Comparison of ENCODE assay signal across 8 mouse cellular contexts in genomic region chr9:118476211-118476765, GRCm38 (mm10). TPM values are rescaled to one million over a fixed set of nuclear protein-coding genes. Genes with fewer than 3 reads are reported as not detected.
DNase-seq lines count a peak whose midpoint lies in the region; ATAC-seq and TF ChIP-seq lines count a peak whose summit lies in the region.

No protein-coding gene starts in this region.

- H3K4me3 ChIP-seq in lung, postnatal 0 days (ENCODE audit: low read depth, low read length), result peak overlapping the region; percentile 6; the same call in 1 of the 2 replicates
- peak overlapping the region; percentile 18 for H3K4me3 ChIP-seq in limb, embryonic 10.5 days
- 0 out of 2 replicates have a peak overlapping the region, but pooled peaks have one; percentile 34 for H3K4me3 ChIP-seq in stomach, postnatal 0 days (ENCODE audit: low read depth, low read length)

- ATAC-seq in CD4-positive, CD25-positive, alpha-beta regulatory T cell, adult 4 months, result no peak
- no peak for ATAC-seq in lung, postnatal 0 days
- no peak for ATAC-seq in stomach, postnatal 0 days (ENCODE audit: low FRiP score, low TSS enrichment)
- no peak for ATAC-seq in erythroid progenitor cell, adult 5-6 weeks (replicated peaks; ENCODE audit: low FRiP score, poor library complexity, severe bottlenecking)

- H3K4me2 ChIP-seq in lung, postnatal 0 days (replicated peaks; ENCODE audit: low read depth, low read length), result 0 out of 2 replicates have a peak overlapping the region, but pooled peaks have one; percentile 70
- H3K4me2 ChIP-seq in stomach, postnatal 0 days (replicated peaks; ENCODE audit: low read depth), result no peak overlapping the region

- WGBS in lung, postnatal 0 days, result 3% methylated on average over 22 of the region's 22 CpGs
- 1% methylated on average over 22 of the region's 22 CpGs for WGBS in limb, embryonic 10.5 days
- WGBS in stomach, postnatal 0 days, result 5% methylated on average over 22 of the region's 22 CpGs

- no peaks in the 10 kb centered on the region for H3K9me3 ChIP-seq in lung, postnatal 0 days (ENCODE audit: low read length)
- H3K9me3 ChIP-seq in limb, embryonic 10.5 days (replicated peaks), result no peaks in the 10 kb centered on the region
- H3K9me3 ChIP-seq in stomach, postnatal 0 days (ENCODE audit: control insufficient read depth, low read length), result no peaks in the 10 kb centered on the region

- TF ChIP-seq EP300 in lung, postnatal 0 days (IDR thresholded peaks at IDR 0.05), result no peak
- no peak for TF ChIP-seq EP300 in stomach, postnatal 0 days (optimal IDR thresholded peaks at IDR 0.05)

- no peak overlapping the region for H3K9ac ChIP-seq in lung, postnatal 0 days (replicated peaks; ENCODE audit: low read depth)
- H3K9ac ChIP-seq in stomach, postnatal 0 days (ENCODE audit: low read length), result no peak overlapping the region

- H3K4me1 ChIP-seq in lung, postnatal 0 days (ENCODE audit: insufficient read depth, low read depth, low read length), result 0 out of 2 replicates have a peak, but pooled peaks cover 2% of the 10 kb centered on the region
- H3K4me1 ChIP-seq in limb, embryonic 10.5 days, result peaks cover 37% of the 10 kb centered on the region
- H3K4me1 ChIP-seq in stomach, postnatal 0 days (replicated peaks; ENCODE audit: control insufficient read depth, insufficient read depth), result 0 out of 2 replicates have a peak, but pooled peaks cover 2% of the 10 kb centered on the region

- no peak for TF ChIP-seq CTCF in lung, postnatal 0 days (IDR thresholded peaks at IDR 0.05)
- TF ChIP-seq CTCF in stomach, postnatal 0 days (IDR thresholded peaks at IDR 0.05; ENCODE audit: low read depth), result no peak

- peaks cover 69% of the 10 kb centered on the region for H3K27me3 ChIP-seq in lung, postnatal 0 days (replicated peaks; ENCODE audit: insufficient read depth, low read length)
- H3K27me3 ChIP-seq in limb, embryonic 10.5 days (ENCODE audit: low read depth, poor library complexity, severe bottlenecking), result peaks cover 97% of the 10 kb centered on the region
- H3K27me3 ChIP-seq in stomach, postnatal 0 days (ENCODE audit: control insufficient read depth, insufficient read depth, low read length), result peaks cover 38% of the 10 kb centered on the region

- H3K36me3 ChIP-seq in lung, postnatal 0 days (ENCODE audit: insufficient read depth, low read length), result no peaks in the 10 kb centered on the region
- H3K36me3 ChIP-seq in limb, embryonic 10.5 days, result no peaks in the 10 kb centered on the region
- H3K36me3 ChIP-seq in stomach, postnatal 0 days (ENCODE audit: control insufficient read depth, insufficient read depth, low read length), result no peaks in the 10 kb centered on the region

- peak; percentile 26 for DNase-seq in CD4-positive, CD25-positive, alpha-beta regulatory T cell, adult 2 months (ENCODE audit: low read depth, low spot score)
- DNase-seq in lung, postnatal 0 days (ENCODE audit: low spot score), result no peak
- DNase-seq in lung, postnatal 10 days, result no peak
- no peak for DNase-seq in limb, embryonic 10.5 days (ENCODE audit: low spot score)
- no peak for DNase-seq in stomach, postnatal 0 days (ENCODE audit: low spot score)
- no peak for DNase-seq in urinary bladder, postnatal 4 days (ENCODE audit: low spot score in 2 of 2)

- no peak overlapping the region for H3K27ac ChIP-seq in lung, postnatal 0 days (ENCODE audit: low read length)
- no peak overlapping the region for H3K27ac ChIP-seq in limb, embryonic 10.5 days
- H3K27ac ChIP-seq in stomach, postnatal 0 days (replicated peaks), result no peak overlapping the region

RNA-seq across cellular contexts. Expression of gene Eomes, which starts 1.7 kb away (rescaled TPM):
- under 1 TPM; 0.28 to 0.54 TPM for polyA plus RNA-seq in CD4-positive, CD25-positive, alpha-beta regulatory T cell, adult 4 months (2017; shearing (Covaris generic))
- 0.05 and 0.06 TPM in 2 replicates for polyA plus RNA-seq in lung, postnatal 0 days (2015; fragmentation: Nextera tagmentation; extraction: Ambion mirVana)
- polyA plus RNA-seq in limb, embryonic 10.5 days (2016; fragmentation: Nextera tagmentation; extraction: Ambion mirVana), result 0.05 TPM in 1 of 2 replicates, not detected in the other
- 0.07 and 0.11 TPM in 2 replicates for polyA plus RNA-seq in stomach, postnatal 0 days (2015; fragmentation: Nextera tagmentation; extraction: Ambion mirVana)
- total RNA-seq in erythroid progenitor cell, adult 5-6 weeks (2015; ENCODE audit: low replicate concordance), result 1.3 and 2.2 TPM in 2 replicates
- 0.30 TPM in 1 of 2 replicates, not detected in the other for total RNA-seq in erythroid progenitor cell, adult 5-6 weeks (2017; ENCODE audit: low replicate concordance)

RNA-seq across cellular contexts. Expression of gene Golga4, which starts 29.8 kb away (rescaled TPM):
- polyA plus RNA-seq in CD4-positive, CD25-positive, alpha-beta regulatory T cell, adult 4 months (2017; shearing (Covaris generic)), result 10 to 100 TPM; 24.4 to 30.7 TPM
- 30.6 and 35.6 TPM in 2 replicates for polyA plus RNA-seq in lung, postnatal 0 days (2015; fragmentation: Nextera tagmentation; extraction: Ambion mirVana)
- 36.8 and 49.6 TPM in 2 replicates for polyA plus RNA-seq in limb, embryonic 10.5 days (2016; fragmentation: Nextera tagmentation; extraction: Ambion mirVana)
- 34.2 and 37.0 TPM in 2 replicates for polyA plus RNA-seq in stomach, postnatal 0 days (2015; fragmentation: Nextera tagmentation; extraction: Ambion mirVana)
- 21.8 and 25.2 TPM in 2 replicates for total RNA-seq in erythroid progenitor cell, adult 5-6 weeks (2015; ENCODE audit: low replicate concordance)
- 38.1 and 42.6 TPM in 2 replicates for total RNA-seq in erythroid progenitor cell, adult 5-6 weeks (2017; ENCODE audit: low replicate concordance)
